Mouse (Mus musculus) spleen, adult 2 months (tissue): ENCODE data around the gene Prune1.

Experiments used
- CTCF ChIP-seq: fragments of 200-500 bp; IDR thresholded peaks from 2 replicates; pipeline ENCODE4 v1.5.1; 2011; ENCODE audit warnings: mild to moderate bottlenecking, inconsistent platforms; ENCODE audit not compliant: insufficient read depth, insufficient read length, insufficient replicate concordance; ENCODE audit errors: extremely low read depth
- POLR2A ChIP-seq: fragments of 200-500 bp; IDR thresholded peaks from 2 replicates; pipeline ENCODE4 v1.6.1; 2011; ENCODE audit warnings: low read depth, low read length, inconsistent platforms

GRCm38 (mm10) chr3:95319110-95319509 is 37.2 kb upstream of the Prune1 start:
- TF ChIP-seq CTCF (no peak), POLR2A (no peak)
